Mouse (Mus musculus) lung, postnatal 0 days (tissue): ENCODE measurements around the gene Cenpn. TPM values are rescaled to one million over a fixed set of nuclear protein-coding genes. Genes with fewer than 3 reads are reported as not detected.
A peak's percentile ranks its signal among the peaks of the same experiment; 100 is the strongest.

ENCODE experiments used
- ATAC-seq: fragments of 200-750 bp; cut with Nextera tagmentation; 2 replicates; pipeline ENCODE4 v1.8.0; 2017; ENCODE audit warnings: moderate library complexity
- DNase-seq: peaks from one replicate; pipeline ENCODE4 v3.0.0-alpha.2; 2016; ENCODE audit warnings: low spot score
- H3K27ac ChIP-seq: fragments of 300-500 bp; sonication (generic); 2 replicates; pipeline ENCODE4 v1.5.1; 2014; ENCODE audit warnings: antibody characterized with exemption, mild to moderate bottlenecking, low read length, mixed read lengths
- H3K27me3 ChIP-seq: fragments of 300-500 bp; sonication (generic); replicated peaks from 2 replicates; pipeline ENCODE4 v1.6.1; 2014; ENCODE audit warnings: low read length, mixed read lengths; ENCODE audit not compliant: insufficient read depth
- H3K36me3 ChIP-seq: fragments of 300-500 bp; sonication (generic); 2 replicates; pipeline ENCODE4 v1.6.1; 2014; ENCODE audit warnings: low read length, mixed read lengths; ENCODE audit not compliant: insufficient read depth
- H3K4me1 ChIP-seq: fragments of 300-500 bp; sonication (generic); 2 replicates; pipeline ENCODE4 v1.6.1; 2014; ENCODE audit warnings: antibody characterized with exemption, low read depth, low read length, mixed read lengths; ENCODE audit not compliant: insufficient read depth
- H3K4me2 ChIP-seq: fragments of 300-500 bp; sonication (generic); replicated peaks from 2 replicates; pipeline ENCODE4 v1.6.1; 2014; ENCODE audit warnings: low read depth, mild to moderate bottlenecking, low read length, moderate library complexity, mixed read lengths
- H3K4me3 ChIP-seq: fragments of 300-500 bp; sonication (generic); 2 replicates; pipeline ENCODE4 v1.5.1; 2014; ENCODE audit warnings: low read depth, low read length
- H3K9ac ChIP-seq: fragments of 300-500 bp; sonication (generic); replicated peaks from 2 replicates; pipeline ENCODE4 v1.6.1; 2014; ENCODE audit warnings: low read depth, mild to moderate bottlenecking
- H3K9me3 ChIP-seq: fragments of 300-500 bp; sonication (generic); 2 replicates; pipeline ENCODE4 v1.6.1; 2016; ENCODE audit warnings: low read length, mixed read lengths
- CTCF ChIP-seq: IDR thresholded peaks from 2 replicates; pipeline ENCODE4 v1.5.1; 2016; ENCODE audit warnings: antibody characterized with exemption, mild to moderate bottlenecking
- EP300 ChIP-seq: IDR thresholded peaks from 2 replicates; pipeline ENCODE4 v1.6.1; 2016; ENCODE audit warnings: antibody characterized with exemption, mild to moderate bottlenecking, control low read depth
- WGBS: fragments of 180-500 bp; shearing (Covaris S2); extraction: QIAGEN DNeasy Blood & Tissue Kit; methylation state at CpG from one replicate; pipeline ENCODE4 v1.1.7; 2014; 5-methylcytosine and 5-hydroxymethylcytosine counted together
- polyA plus RNA-seq: library from polyadenylated mRNA; unstranded; fragments of >200 nt; fragmentation: Nextera tagmentation; extraction: Ambion mirVana; gene quantifications from 2 replicates; pipeline ENCODE4 v1.2.1, GENCODE M21; 2015

Cenpn gene
- polyA plus RNA-seq, 1 experiment from 2014 or later = 2.7 TPM

GRCm38 (mm10) chr8:116944385-116944696, 22.8 kb downstream of the Cenpn start:
- H3K36me3 ChIP-seq = no peaks in the 10 kb centered on the region
- H3K4me2 ChIP-seq = peak overlapping the region; percentile 99
- 12% methylated on average over 4 of the region's 4 CpGs for WGBS
- H3K9me3 ChIP-seq = no peaks in the 10 kb centered on the region
- DNase-seq (peak; percentile 47), ATAC-seq (no peak)
- peak overlapping the region; percentile 71; the same call in 1 of the 2 replicates for H3K9ac ChIP-seq
- H3K4me1 ChIP-seq = peaks cover 12% of the 10 kb centered on the region; the same call in 1 of the 2 replicates
- TF ChIP-seq CTCF = peak; percentile 9; the same call in 1 of the 2 replicates
- no peak for TF ChIP-seq EP300
- no peaks in the 10 kb centered on the region for H3K27me3 ChIP-seq
- peak overlapping the region; percentile 96 for H3K4me3 ChIP-seq
- H3K27ac ChIP-seq = peak overlapping the region; percentile 68

GRCm38 (mm10) chr8:116945169-116945910, 23.8 kb downstream of the Cenpn start:
- Histone ChIP-seq H3K4me3 (no peak overlapping the region), H3K4me2 (no peak overlapping the region), H3K27me3 (no peaks in the 10 kb centered on the region), H3K36me3 (no peaks in the 10 kb centered on the region), H3K27ac (no peak overlapping the region), H3K9ac (no peak overlapping the region), H3K9me3 (no peaks in the 10 kb centered on the region), H3K4me1 (peaks cover 12% of the 10 kb centered on the region; the same call in 1 of the 2 replicates)
- DNase-seq (no peak), ATAC-seq (no peak)
- 66% methylated on average over 9 of the region's 9 CpGs for WGBS
- TF ChIP-seq CTCF (no peak), EP300 (no peak)

- Histone ChIP-seq H3K27ac (peak overlapping the region; percentile 68; the same call in 1 of the 2 replicates), H3K9me3 (no peaks in the 10 kb centered on the region), H3K9ac (no peak overlapping the region), H3K4me3 (no peak overlapping the region), H3K4me2 (peak overlapping the region; percentile 37), H3K36me3 (no peaks in the 10 kb centered on the region), H3K4me1 (peaks cover 12% of the 10 kb centered on the region; the same call in 1 of the 2 replicates), H3K27me3 (no peaks in the 10 kb centered on the region)
- WGBS = 54% methylated on average over 21 of the region's 21 CpGs
- TF ChIP-seq EP300 = no peak
- TF ChIP-seq CTCF = no peak
- 0 out of 2 replicates have a peak, but pooled peaks have one; percentile 9 for ATAC-seq
- DNase-seq = peak; percentile 33
Observed at GRCm38 (mm10) chr8:116946268-116946838, 24.8 kb downstream of the Cenpn start.

GRCm38 (mm10) chr8:116946851-116947250, 25.3 kb downstream of the Cenpn start:
- TF ChIP-seq EP300 (no peak), CTCF (no peak)
- 74% methylated on average over 6 of the region's 6 CpGs for WGBS
- no peak for DNase-seq
- peak overlapping the region; percentile 68 for H3K27ac ChIP-seq
- H3K9me3 ChIP-seq = no peaks in the 10 kb centered on the region
- ATAC-seq = no peak
- no peak overlapping the region for H3K4me3 ChIP-seq
- H3K27me3 ChIP-seq = no peaks in the 10 kb centered on the region
- H3K9ac ChIP-seq = no peak overlapping the region
- H3K4me2 ChIP-seq = peak overlapping the region; percentile 37; the same call in 1 of the 2 replicates
- H3K4me1 ChIP-seq = peaks cover 12% of the 10 kb centered on the region; the same call in 1 of the 2 replicates
- H3K36me3 ChIP-seq = no peaks in the 10 kb centered on the region

GRCm38 (mm10) chr8:116947589-116947988, 26.1 kb downstream of the Cenpn start:
- no peak for DNase-seq
- whole genome bisulfite sequencing = 65% methylated on average over 7 of the region's 7 CpGs
- no peak for TF ChIP-seq EP300
- no peak for TF ChIP-seq CTCF
- no peak overlapping the region for H3K4me3 ChIP-seq
- H3K36me3 ChIP-seq = no peaks in the 10 kb centered on the region
- H3K27ac ChIP-seq = no peak overlapping the region
- no peaks in the 10 kb centered on the region for H3K9me3 ChIP-seq
- H3K27me3 ChIP-seq = no peaks in the 10 kb centered on the region
- H3K4me2 ChIP-seq = no peak overlapping the region
- ATAC-seq = no peak
- no peak overlapping the region for H3K9ac ChIP-seq
- peaks cover 12% of the 10 kb centered on the region; the same call in 1 of the 2 replicates for H3K4me1 ChIP-seq

GRCm38 (mm10) chr8:116951369-116951768, 29.8 kb downstream of the Cenpn start:
- no peak overlapping the region for H3K9ac ChIP-seq
- peak overlapping the region; percentile 51; the same call in 1 of the 2 replicates for H3K27ac ChIP-seq
- H3K27me3 ChIP-seq = no peaks in the 10 kb centered on the region
- ATAC-seq (peak; percentile 91), DNase-seq (peak; percentile 86)
- no peaks in the 10 kb centered on the region; the same call in 1 of the 2 replicates for H3K4me1 ChIP-seq
- H3K9me3 ChIP-seq = no peaks in the 10 kb centered on the region
- TF ChIP-seq CTCF (no peak), EP300 (peak; percentile 51)
- 30% methylated on average over 5 of the region's 5 CpGs for WGBS
- H3K36me3 ChIP-seq = peaks cover 21% of the 10 kb centered on the region; the same call in 1 of the 2 replicates
- no peak overlapping the region for H3K4me3 ChIP-seq
- no peak overlapping the region for H3K4me2 ChIP-seq
